Mouse (Mus musculus) hindlimb bud, embryonic 11.5 days (tissue): ENCODE results near the gene Phf21a.

ENCODE experiments used
- DNase-seq: peaks from one replicate; pipeline ENCODE4 v3.0.0-alpha.2; 2012; ENCODE audit warnings: low read depth, low spot score; ENCODE audit errors: extremely low spot score

Gene Phf21a

GRCm38 (mm10) chr2:92092817-92093216, at the start of gene Phf21a:
Gene Phf21a (plus strand): TSS chr2:92093117.
- no peak for DNase-seq

GRCm38 (mm10) chr2:92043285-92043684, 49.6 kb upstream of the Phf21a start:
- DNase-seq: no peak

GRCm38 (mm10) chr2:92047601-92048000, 45.3 kb upstream of the Phf21a start:
- DNase-seq: no peak

GRCm38 (mm10) chr2:92048034-92048690, 44.8 kb upstream of the Phf21a start:
- DNase-seq: no peak

- no peak for DNase-seq
Measured at GRCm38 (mm10) chr2:92052188-92052587, 40.7 kb upstream of the Phf21a start.

GRCm38 (mm10) chr2:92052754-92053153, 40.2 kb upstream of the Phf21a start:
- DNase-seq: no peak

GRCm38 (mm10) chr2:92055101-92055813, 37.7 kb upstream of the Phf21a start:
- DNase-seq: peak; percentile 81

GRCm38 (mm10) chr2:92055831-92056236, 37.1 kb upstream of the Phf21a start:
- peak; percentile 49 for DNase-seq

GRCm38 (mm10) chr2:92056760-92057159, 36.2 kb upstream of the Phf21a start:
- DNase-seq: no peak

GRCm38 (mm10) chr2:92058469-92058868, 34.4 kb upstream of the Phf21a start:
- DNase-seq: peak; percentile 75

- DNase-seq: no peak
Measured at GRCm38 (mm10) chr2:92058936-92059335, 34.0 kb upstream of the Phf21a start.

GRCm38 (mm10) chr2:92059481-92060220, 33.3 kb upstream of the Phf21a start:
- no peak for DNase-seq

- DNase-seq: no peak
Measured at GRCm38 (mm10) chr2:92060291-92060690, 32.6 kb upstream of the Phf21a start.

- no peak for DNase-seq
Measured at GRCm38 (mm10) chr2:92061337-92061736, 31.6 kb upstream of the Phf21a start.

- DNase-seq: no peak
Measured at GRCm38 (mm10) chr2:92063106-92063505, 29.8 kb upstream of the Phf21a start.

- no peak for DNase-seq
Measured at GRCm38 (mm10) chr2:92065269-92065888, 27.5 kb upstream of the Phf21a start.

- DNase-seq: no peak
Measured at GRCm38 (mm10) chr2:92065938-92066337, 27.0 kb upstream of the Phf21a start.

- DNase-seq: no peak
Measured at GRCm38 (mm10) chr2:92066899-92067298, 26.0 kb upstream of the Phf21a start.

- DNase-seq: no peak
Measured at GRCm38 (mm10) chr2:92067600-92067999, 25.3 kb upstream of the Phf21a start.

GRCm38 (mm10) chr2:92069630-92070029, 23.3 kb upstream of the Phf21a start:
- no peak for DNase-seq

GRCm38 (mm10) chr2:92071143-92071542, 21.8 kb upstream of the Phf21a start:
- DNase-seq: no peak
